Mouse (Mus musculus): Measurements from ENCODE around the gene Hspb8. TPM values are rescaled to one million over a fixed set of nuclear protein-coding genes. Genes with fewer than 3 reads are reported as not detected.

Gene Hspb8
- polyA plus RNA-seq, 1 experiment from 2014 or later = 3.7 TPM

DNA sequence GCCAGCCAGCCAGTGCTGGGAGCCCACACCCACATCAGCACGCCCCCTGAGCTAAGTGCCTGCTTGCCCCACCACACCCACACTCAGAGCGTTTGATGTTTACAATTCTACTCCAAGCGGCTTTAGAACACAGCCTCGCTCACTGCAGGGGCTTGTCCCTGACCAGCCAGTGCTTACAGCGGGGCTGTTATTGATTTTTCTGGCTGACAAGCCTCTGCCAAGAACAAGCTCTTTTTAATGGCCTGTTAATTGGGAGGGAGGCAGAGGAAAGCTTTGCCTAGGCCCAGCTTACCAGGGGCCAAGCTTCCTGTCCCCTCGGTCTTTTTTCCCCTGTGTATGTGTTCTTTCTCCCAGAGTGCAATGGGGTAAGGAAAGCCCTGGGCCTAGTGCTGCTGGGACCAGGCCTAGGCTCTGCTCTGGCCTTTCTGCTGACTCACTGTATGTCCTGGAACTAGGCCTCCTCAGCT is 1.9 kb downstream of the Hspb8 start:
- H3K27me3 ChIP-seq (replicated peaks; ENCODE audit: control insufficient read depth, insufficient read depth, low read length) = no peaks in the 10 kb centered on the region
- H3K4me3 ChIP-seq (replicated peaks; ENCODE audit: low read length) = no peak overlapping the region
- H3K9ac ChIP-seq (replicated peaks; ENCODE audit: low read depth, low read length) = no peak overlapping the region
- 7% methylated on average over 6 of the region's 6 CpGs for WGBS
- no peaks in the 10 kb centered on the region for H3K36me3 ChIP-seq (ENCODE audit: control insufficient read depth, insufficient read depth)
- no peak overlapping the region for H3K4me2 ChIP-seq (ENCODE audit: low read length)
- H3K9me3 ChIP-seq (ENCODE audit: control insufficient read depth, low read length) = no peaks in the 10 kb centered on the region
- peak; percentile 86 for ATAC-seq
- peaks cover 20% of the 10 kb centered on the region for H3K4me1 ChIP-seq (replicated peaks; ENCODE audit: control insufficient read depth, insufficient read depth, low read length)
- peak overlapping the region; percentile 11; the same call in 1 of the 2 replicates for H3K27ac ChIP-seq (ENCODE audit: low read length)

DNA sequence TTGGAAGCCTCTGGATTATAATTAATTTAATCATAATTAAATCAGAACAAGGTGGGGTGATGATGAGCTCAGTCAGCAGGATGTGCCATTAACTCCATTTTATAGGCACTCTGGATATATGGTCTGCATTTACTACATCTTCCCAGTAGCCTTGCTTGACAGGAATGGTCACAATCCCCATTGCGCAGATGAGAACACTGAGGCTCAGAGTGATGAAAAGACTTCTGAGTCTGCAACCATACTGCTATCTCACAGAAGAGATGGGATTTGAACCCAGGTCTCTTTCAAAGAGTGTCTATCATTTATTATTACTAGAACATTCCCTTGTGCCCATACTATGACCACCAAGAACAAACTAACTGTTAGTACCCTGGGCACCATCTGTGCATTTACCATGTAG is 2.5 kb downstream of the Hspb8 start:
- H3K4me1 ChIP-seq (replicated peaks; ENCODE audit: control insufficient read depth, insufficient read depth, low read length) = peaks cover 18% of the 10 kb centered on the region
- WGBS = 97% methylated on average over 1 of the region's 1 CpGs

DNA sequence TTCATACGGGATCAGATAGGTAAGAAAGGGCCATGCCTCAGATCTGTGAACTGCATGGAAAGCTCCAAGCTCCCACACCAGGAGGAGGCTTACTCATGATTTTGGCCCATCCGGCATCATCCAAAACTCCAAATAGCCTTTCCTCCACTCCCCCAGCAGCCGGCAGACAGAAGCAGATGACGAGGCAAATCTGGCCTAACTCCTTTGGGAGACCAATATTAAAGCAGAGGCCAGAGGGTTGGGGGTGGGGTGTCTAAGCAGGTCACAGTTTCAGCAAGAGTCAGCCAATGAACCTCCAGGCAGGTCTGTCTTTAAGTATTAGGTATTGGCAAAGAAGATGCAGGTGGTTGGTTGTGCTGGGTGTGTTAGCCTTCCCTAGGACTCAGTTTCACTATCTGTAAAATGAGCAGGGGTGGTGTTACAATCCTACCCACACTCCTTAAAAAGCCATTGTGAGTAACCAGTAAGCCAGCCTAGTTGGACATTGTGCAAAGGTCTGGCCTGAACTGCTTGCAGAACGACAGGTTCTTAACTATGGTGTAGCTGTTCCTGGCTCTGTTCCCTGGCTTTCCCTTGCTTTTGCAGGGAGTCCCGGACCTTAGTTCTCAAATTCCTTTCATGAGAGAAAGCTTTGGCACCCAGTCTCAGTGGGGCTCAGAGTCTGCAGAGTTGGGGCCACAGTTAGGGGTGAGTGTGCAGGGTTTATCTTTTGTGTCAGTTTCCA is 3.2 kb downstream of the Hspb8 start:
- Histone ChIP-seq H3K4me3 (replicated peaks; ENCODE audit: low read length) (no peak overlapping the region), H3K27me3 (replicated peaks; ENCODE audit: control insufficient read depth, insufficient read depth, low read length) (no peaks in the 10 kb centered on the region), H3K4me1 (replicated peaks; ENCODE audit: control insufficient read depth, insufficient read depth, low read length) (peaks cover 18% of the 10 kb centered on the region), H3K9me3 (ENCODE audit: control insufficient read depth, low read length) (no peaks in the 10 kb centered on the region), H3K4me2 (ENCODE audit: low read length) (no peak overlapping the region), H3K36me3 (ENCODE audit: control insufficient read depth, insufficient read depth) (no peaks in the 10 kb centered on the region), H3K9ac (replicated peaks; ENCODE audit: low read depth, low read length) (no peak overlapping the region), H3K27ac (ENCODE audit: low read length) (no peak overlapping the region)
- 39% methylated on average over 6 of the region's 6 CpGs for WGBS
- ATAC-seq = no peak

More for the DNA sequence above, 2.5 kb downstream of the Hspb8 start:
- Histone ChIP-seq H3K9ac (replicated peaks; ENCODE audit: low read depth, low read length) (no peak overlapping the region), H3K27me3 (replicated peaks; ENCODE audit: control insufficient read depth, insufficient read depth, low read length) (no peaks in the 10 kb centered on the region), H3K4me3 (replicated peaks; ENCODE audit: low read length) (no peak overlapping the region), H3K4me2 (ENCODE audit: low read length) (no peak overlapping the region), H3K27ac (ENCODE audit: low read length) (no peak overlapping the region), H3K9me3 (ENCODE audit: control insufficient read depth, low read length) (no peaks in the 10 kb centered on the region), H3K36me3 (ENCODE audit: control insufficient read depth, insufficient read depth) (no peaks in the 10 kb centered on the region)
- no peak for ATAC-seq

DNA sequence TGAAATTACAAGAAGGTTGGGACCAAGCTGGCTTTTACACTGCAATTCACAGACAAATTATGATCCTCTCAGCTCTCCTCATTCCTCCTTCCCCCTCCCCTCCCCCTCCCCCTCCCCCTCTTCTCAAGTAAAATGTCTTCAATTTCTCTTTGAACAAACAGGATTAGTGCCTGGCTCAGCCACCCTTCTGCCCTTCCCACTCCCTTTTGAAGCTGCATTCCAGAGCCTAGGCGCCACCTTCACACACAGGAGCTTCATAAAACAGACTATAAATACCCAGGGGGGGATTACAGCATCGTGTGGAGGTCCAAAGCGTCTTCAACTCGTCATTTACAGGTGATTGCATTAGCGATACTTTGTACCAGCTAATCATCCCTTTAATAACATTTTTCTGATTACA is 6.5 kb downstream of the Hspb8 start:
- H3K4me2 ChIP-seq (ENCODE audit: low read length) = no peak overlapping the region
- 8% methylated on average over 5 of the region's 5 CpGs for WGBS
- H3K27ac ChIP-seq (ENCODE audit: low read length) = no peak overlapping the region
- H3K9me3 ChIP-seq (ENCODE audit: control insufficient read depth, low read length) = no peaks in the 10 kb centered on the region
- peaks cover 6% of the 10 kb centered on the region; the same call in 1 of the 2 replicates for H3K4me1 ChIP-seq (replicated peaks; ENCODE audit: control insufficient read depth, insufficient read depth, low read length)
- H3K9ac ChIP-seq (replicated peaks; ENCODE audit: low read depth, low read length) = no peak overlapping the region
- H3K4me3 ChIP-seq (replicated peaks; ENCODE audit: low read length) = no peak overlapping the region
- no peaks in the 10 kb centered on the region for H3K27me3 ChIP-seq (replicated peaks; ENCODE audit: control insufficient read depth, insufficient read depth, low read length)
- no peaks in the 10 kb centered on the region for H3K36me3 ChIP-seq (ENCODE audit: control insufficient read depth, insufficient read depth)
- no peak for ATAC-seq

DNA sequence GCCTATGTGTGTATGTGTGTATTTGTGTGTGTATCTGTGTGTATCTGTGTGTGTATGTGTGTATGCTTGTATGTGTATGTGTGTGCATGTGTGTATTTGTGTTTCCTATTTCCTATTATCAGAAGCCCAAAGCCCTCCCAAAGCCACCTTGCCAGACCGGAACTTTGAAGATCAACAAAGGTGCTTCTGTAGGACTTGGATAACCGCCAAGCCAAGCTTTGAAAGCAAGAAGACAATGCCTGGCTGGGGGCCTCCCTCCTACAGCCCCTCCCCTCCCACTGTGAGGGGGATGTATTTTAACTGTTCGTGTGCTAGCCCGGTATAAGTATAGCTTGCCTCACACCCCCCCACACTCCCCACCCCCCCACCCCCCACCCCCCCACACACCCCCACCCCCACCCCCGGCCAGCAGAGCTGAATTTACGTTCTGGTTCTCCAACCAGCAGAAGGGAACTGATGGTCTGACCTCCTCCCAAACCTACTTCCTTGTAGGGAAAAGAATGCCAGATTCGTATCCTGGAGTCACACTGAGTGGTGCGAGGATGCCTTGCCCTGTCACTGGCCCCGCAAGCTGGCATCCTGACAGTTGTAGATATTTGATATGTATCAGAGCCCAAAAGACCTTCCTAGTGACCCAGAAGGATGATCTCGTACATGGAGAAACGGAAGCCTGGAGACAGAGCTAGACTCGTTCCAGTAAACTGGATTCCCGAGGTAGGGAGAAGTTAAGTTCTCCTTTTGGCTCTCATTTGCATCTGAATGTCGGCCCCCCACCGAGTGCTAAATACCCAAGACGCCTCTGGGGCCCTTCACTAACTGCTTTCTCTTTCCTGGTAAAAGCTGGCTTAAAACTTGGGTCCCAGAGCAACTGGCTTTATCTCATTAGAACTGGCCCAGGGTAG is 12.7 kb downstream of the Hspb8 start:
- Histone ChIP-seq H3K36me3 (ENCODE audit: control insufficient read depth, insufficient read depth) (no peaks in the 10 kb centered on the region), H3K4me2 (ENCODE audit: low read length) (no peak overlapping the region), H3K4me1 (replicated peaks; ENCODE audit: control insufficient read depth, insufficient read depth, low read length) (peaks cover 13% of the 10 kb centered on the region), H3K27me3 (replicated peaks; ENCODE audit: control insufficient read depth, insufficient read depth, low read length) (no peaks in the 10 kb centered on the region), H3K9ac (replicated peaks; ENCODE audit: low read depth, low read length) (no peak overlapping the region), H3K27ac (ENCODE audit: low read length) (no peak overlapping the region), H3K9me3 (ENCODE audit: control insufficient read depth, low read length) (no peaks in the 10 kb centered on the region), H3K4me3 (replicated peaks; ENCODE audit: low read length) (no peak overlapping the region)
- WGBS = 2% methylated on average over 16 of the region's 16 CpGs
- no peak for ATAC-seq

DNA sequence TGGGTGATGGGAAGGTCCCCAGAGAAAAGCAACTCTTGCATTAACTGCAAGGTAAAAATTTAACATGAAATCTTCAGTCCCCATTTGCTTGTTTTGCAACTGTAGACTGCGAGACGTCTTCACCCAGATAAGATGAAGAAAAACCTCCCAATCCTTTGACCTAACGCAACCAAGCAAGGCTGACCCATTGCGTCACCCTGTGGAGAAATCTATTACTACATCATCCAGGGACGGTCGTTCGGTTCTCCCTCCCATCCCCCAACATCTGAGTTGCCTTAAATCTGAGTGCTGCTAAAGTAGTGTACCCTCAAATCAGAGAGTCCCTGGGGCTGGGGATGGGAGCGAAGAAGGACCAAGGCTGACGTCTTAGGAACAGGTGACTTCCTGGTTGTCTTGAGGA is 13.7 kb downstream of the Hspb8 start:
- no peak for ATAC-seq

DNA sequence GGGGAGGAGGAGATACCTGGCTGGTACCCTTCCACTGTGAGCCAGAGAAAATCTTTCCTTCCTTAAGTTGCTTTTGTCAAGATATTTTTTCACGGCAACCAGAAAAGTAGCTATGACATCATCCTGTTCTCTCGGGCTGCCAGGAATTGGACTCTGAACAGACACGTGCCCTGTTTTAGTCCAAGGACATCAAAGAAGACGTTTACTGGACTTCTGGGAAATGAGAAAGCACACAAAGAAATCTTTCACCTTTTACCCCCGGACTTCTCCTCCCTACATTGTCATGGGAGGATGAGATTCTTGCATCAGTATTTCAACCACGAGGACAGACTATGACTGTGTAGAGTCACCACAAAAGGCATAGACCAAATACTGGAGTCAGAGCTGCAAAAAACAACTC is 14.7 kb downstream of the Hspb8 start:
- no peak overlapping the region for H3K9ac ChIP-seq (replicated peaks; ENCODE audit: low read depth, low read length)
- H3K36me3 ChIP-seq (ENCODE audit: control insufficient read depth, insufficient read depth) = no peaks in the 10 kb centered on the region
- 9% methylated on average over 6 of the region's 6 CpGs for WGBS
- peaks cover 13% of the 10 kb centered on the region for H3K4me1 ChIP-seq (replicated peaks; ENCODE audit: control insufficient read depth, insufficient read depth, low read length)
- no peaks in the 10 kb centered on the region for H3K9me3 ChIP-seq (ENCODE audit: control insufficient read depth, low read length)
- H3K27me3 ChIP-seq (replicated peaks; ENCODE audit: control insufficient read depth, insufficient read depth, low read length) = no peaks in the 10 kb centered on the region
- no peak overlapping the region for H3K4me2 ChIP-seq (ENCODE audit: low read length)
- no peak overlapping the region for H3K27ac ChIP-seq (ENCODE audit: low read length)
- ATAC-seq = no peak
- no peak overlapping the region for H3K4me3 ChIP-seq (replicated peaks; ENCODE audit: low read length)

More for the DNA sequence above, 13.7 kb downstream of the Hspb8 start:
- Histone ChIP-seq H3K9ac (replicated peaks; ENCODE audit: low read depth, low read length) (no peak overlapping the region), H3K4me1 (replicated peaks; ENCODE audit: control insufficient read depth, insufficient read depth, low read length) (peaks cover 13% of the 10 kb centered on the region), H3K27ac (ENCODE audit: low read length) (no peak overlapping the region), H3K9me3 (ENCODE audit: control insufficient read depth, low read length) (no peaks in the 10 kb centered on the region), H3K4me3 (replicated peaks; ENCODE audit: low read length) (no peak overlapping the region), H3K4me2 (ENCODE audit: low read length) (no peak overlapping the region), H3K36me3 (ENCODE audit: control insufficient read depth, insufficient read depth) (no peaks in the 10 kb centered on the region), H3K27me3 (replicated peaks; ENCODE audit: control insufficient read depth, insufficient read depth, low read length) (no peaks in the 10 kb centered on the region)
- WGBS = 62% methylated on average over 9 of the region's 9 CpGs

DNA sequence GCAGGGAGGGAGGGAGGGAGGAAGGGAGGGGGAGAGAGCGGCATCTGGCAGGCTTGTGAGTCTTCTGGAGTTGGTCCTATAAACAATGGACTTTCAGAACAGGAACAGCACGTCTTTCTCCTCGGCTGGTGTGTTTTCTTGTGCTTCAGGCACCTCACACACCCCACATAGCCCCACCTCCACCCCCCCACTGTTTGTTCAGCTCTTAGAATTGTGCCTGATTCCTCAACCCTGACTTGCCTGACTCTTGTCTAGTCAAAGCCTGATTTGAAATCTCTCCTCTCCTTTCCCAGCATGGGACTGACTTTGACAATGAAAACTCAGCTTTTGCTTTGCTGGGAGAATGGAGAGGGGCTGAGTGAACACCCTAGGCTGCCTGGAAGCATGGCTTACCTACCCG is 15.3 kb downstream of the Hspb8 start:
- Histone ChIP-seq H3K4me1 (replicated peaks; ENCODE audit: control insufficient read depth, insufficient read depth, low read length) (peaks cover 13% of the 10 kb centered on the region), H3K4me3 (replicated peaks; ENCODE audit: low read length) (no peak overlapping the region), H3K9ac (replicated peaks; ENCODE audit: low read depth, low read length) (no peak overlapping the region), H3K4me2 (ENCODE audit: low read length) (no peak overlapping the region), H3K27ac (ENCODE audit: low read length) (no peak overlapping the region), H3K9me3 (ENCODE audit: control insufficient read depth, low read length) (no peaks in the 10 kb centered on the region), H3K27me3 (replicated peaks; ENCODE audit: control insufficient read depth, insufficient read depth, low read length) (no peaks in the 10 kb centered on the region), H3K36me3 (ENCODE audit: control insufficient read depth, insufficient read depth) (no peaks in the 10 kb centered on the region)
- no peak for ATAC-seq
- 17% methylated on average over 4 of the region's 4 CpGs for whole genome bisulfite sequencing

DNA sequence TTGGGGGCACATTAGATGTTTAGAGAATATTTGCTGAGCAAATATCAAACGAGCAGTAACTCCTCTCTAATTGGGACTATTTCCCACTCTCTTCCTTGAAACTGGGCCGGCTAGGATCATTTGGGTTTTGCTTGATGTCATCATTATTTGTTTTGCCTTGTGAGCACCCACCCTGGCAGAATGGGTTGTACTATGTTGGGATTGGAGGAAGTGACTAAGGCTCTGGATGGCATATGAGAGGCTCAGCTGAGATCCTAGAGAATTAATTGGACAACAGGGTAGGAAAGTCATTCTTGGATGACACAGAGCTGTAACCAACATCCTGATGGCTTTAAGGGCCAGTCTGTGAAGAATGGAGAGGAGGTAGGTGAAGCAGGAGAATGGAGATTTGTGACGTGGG is 16.2 kb downstream of the Hspb8 start:
- no peaks in the 10 kb centered on the region for H3K9me3 ChIP-seq (ENCODE audit: control insufficient read depth, low read length)
- H3K4me2 ChIP-seq (ENCODE audit: low read length) = no peak overlapping the region
- H3K27me3 ChIP-seq (replicated peaks; ENCODE audit: control insufficient read depth, insufficient read depth, low read length) = no peaks in the 10 kb centered on the region
- peaks cover 13% of the 10 kb centered on the region for H3K4me1 ChIP-seq (replicated peaks; ENCODE audit: control insufficient read depth, insufficient read depth, low read length)
- WGBS = 74% methylated on average over 3 of the region's 3 CpGs
- H3K9ac ChIP-seq (replicated peaks; ENCODE audit: low read depth, low read length) = no peak overlapping the region
- no peak for ATAC-seq
- H3K27ac ChIP-seq (ENCODE audit: low read length) = no peak overlapping the region
- no peaks in the 10 kb centered on the region for H3K36me3 ChIP-seq (ENCODE audit: control insufficient read depth, insufficient read depth)
- H3K4me3 ChIP-seq (replicated peaks; ENCODE audit: low read length) = no peak overlapping the region

All from forebrain, embryonic 16.5 days (tissue).